Mouse (Mus musculus): Measurements from ENCODE around the gene Pi4kb.

DNA sequence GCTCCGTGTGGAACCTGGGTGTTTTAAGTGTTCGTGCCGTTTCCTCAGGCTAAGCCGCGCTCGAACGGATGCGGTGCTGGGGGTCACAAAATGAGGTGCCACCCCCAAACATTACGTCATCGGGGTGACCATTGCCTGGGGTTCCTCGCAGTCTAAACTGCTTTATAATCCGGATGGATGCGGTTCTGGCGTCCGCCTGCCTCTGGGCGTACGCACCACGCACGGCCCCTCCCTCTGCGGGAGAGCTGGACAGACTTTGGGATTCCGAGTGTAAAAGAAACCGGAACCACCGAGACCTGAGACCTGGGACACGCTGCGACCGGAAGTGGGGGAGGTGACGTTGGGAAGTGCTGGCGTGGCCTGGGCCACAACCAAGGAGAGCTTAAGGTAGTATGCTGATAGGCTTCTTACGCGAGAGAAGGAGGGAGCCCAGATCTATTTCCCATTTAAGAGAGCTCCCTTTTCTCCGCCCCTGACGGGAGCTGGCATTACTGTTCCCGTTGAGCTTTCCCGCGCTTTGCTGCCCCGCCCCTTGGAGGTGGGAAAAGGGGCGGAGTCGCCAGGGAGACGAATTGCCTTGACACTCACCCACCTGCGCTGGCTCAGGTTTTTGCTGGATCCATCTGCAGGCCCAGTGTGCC is 41.5 kb downstream of the Pi4kb start:
- TF ChIP-seq CTCF (IDR thresholded peaks at IDR 0.05; ENCODE audit: borderline replicate concordance, control insufficient read depth, extremely low read depth, insufficient read depth, low read length, poor library complexity) (no peak), POLR2A (IDR thresholded peaks at IDR 0.05; ENCODE audit: control insufficient read depth, extremely low read depth, insufficient read depth, low read length, poor library complexity) (peak; percentile 25)
